Mouse (Mus musculus): ENCODE data around the gene Emc10. TPM values are rescaled to one million over a fixed set of nuclear protein-coding genes. Genes with fewer than 3 reads are reported as not detected.
A peak's percentile ranks its signal among the peaks of the same experiment; 100 is the strongest.

Emc10 gene
- polyA plus RNA-seq, 1 experiment from 2014 or later = 132 TPM

DNA sequence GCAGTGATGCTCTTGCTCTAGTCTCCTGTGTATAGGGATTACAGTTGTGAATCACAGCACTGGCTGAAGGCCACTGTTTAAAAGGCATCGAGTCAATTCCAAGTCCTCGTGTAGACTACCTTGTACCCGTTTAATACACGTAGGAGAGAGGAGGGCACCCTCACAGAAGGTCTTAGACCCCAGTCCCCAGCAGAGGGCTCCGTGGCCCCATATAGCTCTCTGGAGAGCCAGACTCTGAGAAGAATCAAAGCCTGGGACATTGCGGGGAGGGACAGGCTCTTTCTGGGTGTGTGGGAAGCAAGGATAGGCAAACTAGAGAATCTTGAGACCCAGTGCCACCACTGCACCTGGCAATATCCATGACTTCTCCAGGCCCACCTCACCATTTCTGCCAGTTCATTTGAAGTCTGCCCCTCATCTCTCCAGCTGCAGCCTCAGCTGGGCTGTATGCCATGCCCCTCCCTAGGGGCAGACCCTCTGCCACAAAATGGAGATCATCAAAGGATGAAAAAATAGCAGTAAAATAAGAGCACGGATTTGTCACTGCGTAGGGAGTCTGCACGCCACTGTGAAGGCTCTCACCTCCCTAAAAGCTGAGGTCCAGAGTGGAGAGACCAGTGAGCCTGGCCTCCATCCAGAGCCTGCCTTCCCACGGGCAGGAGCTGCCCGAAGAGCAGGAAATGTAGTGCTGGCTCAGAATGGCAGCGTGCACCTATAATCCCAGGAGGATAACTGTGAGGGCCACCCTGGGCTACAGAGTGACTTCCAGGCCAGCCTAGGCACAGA, 50.1 kb downstream of the Emc10 start:
- Histone ChIP-seq H3K36me3 (peaks cover 63% of the 10 kb centered on the region), H3K4me3 (peak overlapping the region; percentile 5; the same call in 1 of the 2 replicates), H3K27me3 (peaks cover 19% of the 10 kb centered on the region), H3K4me1 (peaks cover 55% of the 10 kb centered on the region), H3K4me2 (replicated peaks) (peak overlapping the region; percentile 90), H3K9ac (replicated peaks) (0 out of 2 replicates have a peak overlapping the region, but pooled peaks have one; percentile 28), H3K9me3 (no peaks in the 10 kb centered on the region), H3K27ac (replicated peaks) (no peak overlapping the region)
- no peak for ATAC-seq (ENCODE audit: low FRiP score, low read depth)
- WGBS = 62% methylated on average over 12 of the region's 12 CpGs

DNA sequence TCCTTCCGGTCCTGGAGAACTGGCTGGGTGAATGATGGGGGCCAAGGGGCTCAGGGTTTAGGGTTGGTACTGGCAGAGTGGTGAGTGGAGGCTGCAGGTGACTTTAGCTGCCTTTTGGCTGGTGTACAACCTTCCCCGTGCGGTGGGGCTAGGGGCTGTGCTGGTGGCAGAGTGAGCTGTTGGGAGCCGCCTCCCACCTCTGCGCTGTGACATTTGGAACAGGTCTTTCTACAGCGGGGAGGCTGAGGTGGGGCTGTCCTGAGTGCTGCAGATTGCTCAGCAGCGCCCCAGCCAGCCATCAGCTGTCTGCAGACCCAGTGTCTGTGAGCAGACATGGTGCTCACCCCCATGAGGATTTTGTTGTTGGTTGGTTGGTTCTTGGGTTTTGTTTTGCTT, 50.8 kb downstream of the Emc10 start:
- H3K36me3 ChIP-seq = peaks cover 61% of the 10 kb centered on the region
- peak overlapping the region; percentile 76 for H3K4me3 ChIP-seq
- ATAC-seq (ENCODE audit: low FRiP score, low read depth) = no peak
- peak overlapping the region; percentile 61; the same call in 1 of the 2 replicates for H3K9ac ChIP-seq (replicated peaks)
- peaks cover 56% of the 10 kb centered on the region for H3K4me1 ChIP-seq
- H3K9me3 ChIP-seq = no peaks in the 10 kb centered on the region
- peak overlapping the region; percentile 90 for H3K4me2 ChIP-seq (replicated peaks)
- WGBS = 48% methylated on average over 7 of the region's 7 CpGs
- H3K27me3 ChIP-seq = peaks cover 20% of the 10 kb centered on the region
- H3K27ac ChIP-seq (replicated peaks) = peak overlapping the region; percentile 15; the same call in 1 of the 2 replicates

GRCm38 (mm10) chr7:44444886-44445527, 51.3 kb downstream of the Emc10 start:
- no peaks in the 10 kb centered on the region for H3K9me3 ChIP-seq
- WGBS = 33% methylated on average over 29 of the region's 29 CpGs
- H3K4me3 ChIP-seq = peak overlapping the region; percentile 76
- peak overlapping the region; percentile 15; the same call in 1 of the 2 replicates for H3K27ac ChIP-seq (replicated peaks)
- H3K36me3 ChIP-seq = peaks cover 56% of the 10 kb centered on the region
- peaks cover 25% of the 10 kb centered on the region for H3K27me3 ChIP-seq
- H3K9ac ChIP-seq (replicated peaks) = peak overlapping the region; percentile 61; the same call in 1 of the 2 replicates
- no peak for ATAC-seq (ENCODE audit: low FRiP score, low read depth)
- H3K4me1 ChIP-seq = peaks cover 56% of the 10 kb centered on the region
- H3K4me2 ChIP-seq (replicated peaks) = peak overlapping the region; percentile 90

- Histone ChIP-seq H3K9me3 (no peaks in the 10 kb centered on the region), H3K36me3 (peaks cover 41% of the 10 kb centered on the region), H3K4me1 (peaks cover 56% of the 10 kb centered on the region), H3K4me2 (replicated peaks) (peak overlapping the region; percentile 90), H3K4me3 (peak overlapping the region; percentile 76), H3K9ac (replicated peaks) (peak overlapping the region; percentile 99), H3K27ac (replicated peaks) (peak overlapping the region; percentile 98), H3K27me3 (peaks cover 31% of the 10 kb centered on the region)
- ATAC-seq (ENCODE audit: low FRiP score, low read depth) = peak; percentile 57
- WGBS = 7% methylated on average over 20 of the region's 20 CpGs
Observed at GRCm38 (mm10) chr7:44443268-44444173, 52.8 kb downstream of the Emc10 start.

GRCm38 (mm10) chr7:44442407-44442821, 53.9 kb downstream of the Emc10 start:
- Histone ChIP-seq H3K36me3 (peaks cover 30% of the 10 kb centered on the region), H3K9me3 (no peaks in the 10 kb centered on the region), H3K4me1 (peaks cover 53% of the 10 kb centered on the region), H3K4me3 (peak overlapping the region; percentile 76), H3K27ac (replicated peaks) (peak overlapping the region; percentile 98), H3K27me3 (peaks cover 31% of the 10 kb centered on the region), H3K9ac (replicated peaks) (peak overlapping the region; percentile 99), H3K4me2 (replicated peaks) (peak overlapping the region; percentile 90)
- peak; percentile 36 for ATAC-seq (ENCODE audit: low FRiP score, low read depth)
- WGBS = 1% methylated on average over 13 of the region's 14 CpGs

- Histone ChIP-seq H3K4me2 (replicated peaks) (peak overlapping the region; percentile 90), H3K9me3 (no peaks in the 10 kb centered on the region), H3K4me3 (peak overlapping the region; percentile 76), H3K36me3 (peaks cover 24% of the 10 kb centered on the region), H3K27me3 (peaks cover 31% of the 10 kb centered on the region), H3K4me1 (peaks cover 48% of the 10 kb centered on the region), H3K27ac (replicated peaks) (peak overlapping the region; percentile 98), H3K9ac (replicated peaks) (peak overlapping the region; percentile 99)
- peak; percentile 64 for ATAC-seq (ENCODE audit: low FRiP score, low read depth)
- 0% methylated on average over 13 of the region's 14 CpGs for WGBS
Observed at GRCm38 (mm10) chr7:44441648-44442109, 54.6 kb downstream of the Emc10 start.

DNA sequence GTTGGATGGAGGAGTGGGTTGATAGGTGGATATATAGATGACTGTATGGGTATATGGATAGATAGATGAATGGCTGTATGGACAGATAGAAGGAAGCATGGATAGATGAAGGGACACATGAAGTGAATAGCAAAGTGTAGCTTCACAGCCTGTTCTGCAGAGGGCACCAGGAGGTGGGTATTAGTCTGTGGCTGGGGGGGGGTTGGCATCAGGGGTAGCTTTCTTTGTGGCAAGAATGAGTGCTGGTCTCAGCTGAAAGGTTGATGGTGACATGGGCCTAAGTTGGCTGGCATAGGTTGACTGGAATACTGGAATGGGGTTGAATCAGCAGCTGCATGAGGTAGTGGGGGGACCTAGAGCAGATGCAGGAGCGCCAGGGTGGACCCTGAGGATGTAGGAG, 55.1 kb downstream of the Emc10 start:
- Histone ChIP-seq H3K27me3 (peaks cover 31% of the 10 kb centered on the region), H3K27ac (replicated peaks) (peak overlapping the region; percentile 98), H3K9me3 (no peaks in the 10 kb centered on the region), H3K9ac (replicated peaks) (peak overlapping the region; percentile 99), H3K4me3 (peak overlapping the region; percentile 76), H3K4me1 (peaks cover 43% of the 10 kb centered on the region), H3K4me2 (replicated peaks) (peak overlapping the region; percentile 90), H3K36me3 (peaks cover 19% of the 10 kb centered on the region)
- WGBS = 7% methylated on average over 1 of the region's 1 CpGs
- ATAC-seq (ENCODE audit: low FRiP score, low read depth) = no peak

DNA sequence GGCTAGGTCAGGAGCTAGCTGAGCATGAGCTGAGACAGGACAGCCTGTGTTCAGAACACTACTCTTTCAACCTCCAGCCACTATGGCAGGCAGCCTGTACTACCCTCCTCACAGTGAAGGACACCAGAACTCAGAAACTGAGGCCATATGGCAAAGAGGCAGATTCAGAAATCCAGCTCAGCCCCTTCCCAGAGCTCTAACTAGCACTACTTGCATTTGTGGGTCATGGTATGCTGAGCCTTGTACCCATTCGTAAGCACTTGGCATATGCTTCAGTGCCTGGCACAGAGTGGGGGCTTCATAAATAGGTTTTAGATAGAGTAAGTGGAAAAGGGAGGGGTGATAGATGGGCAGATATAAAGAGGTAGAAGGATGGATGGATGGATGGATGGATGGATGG, 55.9 kb downstream of the Emc10 start:
- no peak overlapping the region for H3K4me3 ChIP-seq
- peaks cover 36% of the 10 kb centered on the region for H3K4me1 ChIP-seq
- H3K9me3 ChIP-seq = no peaks in the 10 kb centered on the region
- WGBS = 88% methylated on average over 1 of the region's 1 CpGs
- ATAC-seq (ENCODE audit: low FRiP score, low read depth) = no peak
- peaks cover 14% of the 10 kb centered on the region for H3K36me3 ChIP-seq
- H3K27ac ChIP-seq (replicated peaks) = peak overlapping the region; percentile 42; the same call in 1 of the 2 replicates
- no peak overlapping the region for H3K4me2 ChIP-seq (replicated peaks)
- H3K9ac ChIP-seq (replicated peaks) = no peak overlapping the region
- H3K27me3 ChIP-seq = peaks cover 31% of the 10 kb centered on the region

Small RNAs within 50 kb of the gene (microRNA-seq; reads per million reads assigned to microRNA genes)
- gene Mir7052 = not detected
- not detected for gene Mir7053

Other genes with a start within 250 kb of the Emc10 start
- 1.1 and 1.6 TPM in 2 replicates for gene 1700028J19Rik, start 249.8 kb downstream of the Emc10 start, polyA plus RNA-seq (2016; fragmentation: Nextera tagmentation; extraction: Ambion mirVana)
- gene 2410002F23Rik, start 249.8 kb downstream of the Emc10 start, polyA plus RNA-seq (2016; fragmentation: Nextera tagmentation; extraction: Ambion mirVana) = 174 and 194 TPM in 2 replicates
- 0.18 TPM in 2 replicates for gene Acp4, start 239.2 kb downstream of the Emc10 start, polyA plus RNA-seq (2016; fragmentation: Nextera tagmentation; extraction: Ambion mirVana)
- gene Gm15517, start 235.1 kb downstream of the Emc10 start, polyA plus RNA-seq (2016; fragmentation: Nextera tagmentation; extraction: Ambion mirVana) = not detected in 2 replicates
- gene Clec11a, start 189.6 kb downstream of the Emc10 start, polyA plus RNA-seq (2016; fragmentation: Nextera tagmentation; extraction: Ambion mirVana) = 2.5 and 2.6 TPM in 2 replicates
- 8.5 and 11.4 TPM in 2 replicates for gene Shank1, start 186.3 kb downstream of the Emc10 start, polyA plus RNA-seq (2016; fragmentation: Nextera tagmentation; extraction: Ambion mirVana)
- gene Syt3, start 112.4 kb downstream of the Emc10 start, polyA plus RNA-seq (2016; fragmentation: Nextera tagmentation; extraction: Ambion mirVana) = 5.4 and 6.4 TPM in 2 replicates
- 0.74 and 1.3 TPM in 2 replicates for gene 1700008O03Rik, start 110.7 kb downstream of the Emc10 start, polyA plus RNA-seq (2016; fragmentation: Nextera tagmentation; extraction: Ambion mirVana)
- 12.0 and 13.5 TPM in 2 replicates for gene Lrrc4b, start 67.5 kb downstream of the Emc10 start, polyA plus RNA-seq (2016; fragmentation: Nextera tagmentation; extraction: Ambion mirVana)
- 3.4 and 5.1 TPM in 2 replicates for gene Aspdh, start 31.1 kb downstream of the Emc10 start, polyA plus RNA-seq (2016; fragmentation: Nextera tagmentation; extraction: Ambion mirVana)
- 56.2 and 58.1 TPM in 2 replicates for gene Josd2, start 28.5 kb downstream of the Emc10 start, polyA plus RNA-seq (2016; fragmentation: Nextera tagmentation; extraction: Ambion mirVana)
- gene Fam71e1, start 52 bp upstream of the Emc10 start, polyA plus RNA-seq (2016; fragmentation: Nextera tagmentation; extraction: Ambion mirVana) = 32.4 and 35.1 TPM in 2 replicates
- gene Mybpc2, start 28.1 kb upstream of the Emc10 start, polyA plus RNA-seq (2016; fragmentation: Nextera tagmentation; extraction: Ambion mirVana) = 0.16 and 0.22 TPM in 2 replicates
- not detected in 2 replicates for gene Spib, start 35.5 kb upstream of the Emc10 start, polyA plus RNA-seq (2016; fragmentation: Nextera tagmentation; extraction: Ambion mirVana)
- gene Pold1, start 52.3 kb upstream of the Emc10 start, polyA plus RNA-seq (2016; fragmentation: Nextera tagmentation; extraction: Ambion mirVana) = 94.1 and 96.0 TPM in 2 replicates
- gene Nr1h2, start 57.4 kb upstream of the Emc10 start, polyA plus RNA-seq (2016; fragmentation: Nextera tagmentation; extraction: Ambion mirVana) = 78.2 and 80.3 TPM in 2 replicates
- gene Napsa, start 75.9 kb upstream of the Emc10 start, polyA plus RNA-seq (2016; fragmentation: Nextera tagmentation; extraction: Ambion mirVana) = 0.45 and 0.60 TPM in 2 replicates
- 2.3 and 2.6 TPM in 2 replicates for gene Kcnc3, start 94.1 kb upstream of the Emc10 start, polyA plus RNA-seq (2016; fragmentation: Nextera tagmentation; extraction: Ambion mirVana)
- 1.9 and 2.3 TPM in 2 replicates for gene Myh14, start 174.3 kb upstream of the Emc10 start, polyA plus RNA-seq (2016; fragmentation: Nextera tagmentation; extraction: Ambion mirVana)
- not detected in 2 replicates for gene Izumo2, start 212.2 kb upstream of the Emc10 start, polyA plus RNA-seq (2016; fragmentation: Nextera tagmentation; extraction: Ambion mirVana)

Data from midbrain, embryonic 12.5 days (tissue).